Mouse (Mus musculus) heart, postnatal 14 days (tissue): ENCODE results near the gene Smarca4. TPM values are rescaled to one million over a fixed set of nuclear protein-coding genes. Genes with fewer than 3 reads are reported as not detected.
"Not testable (repeated sequence)": the region's sequence is repeated elsewhere in the genome, so short reads cannot be mapped to it uniquely, and the experiment has no call there.

Experiments
- DNase-seq, 2 experiments: peaks; one replicate each; pipeline ENCODE4 v3.0.0; 2021 to 2022
- intact Hi-C: fragments of 180-260 bp; cut with DNase I; formaldehyde crosslinking; loops from one replicate; pipeline ENCODE4 v1.15.1; 2025
- total RNA-seq, 2 experiments: library from RNA; stranded (reverse); gene quantifications; 2 replicates each; pipeline ENCODE4 v1.2.3; 2021

Gene Smarca4
- total RNA-seq, 2 experiments from 2014 or later, result 46.5 to 51.6 TPM

GRCm38 (mm10) chr9:21639031-21639430 is 23.1 kb downstream of the Smarca4 start:
- no peak for DNase-seq
- intact Hi-C loops, result no loop called here

DNA sequence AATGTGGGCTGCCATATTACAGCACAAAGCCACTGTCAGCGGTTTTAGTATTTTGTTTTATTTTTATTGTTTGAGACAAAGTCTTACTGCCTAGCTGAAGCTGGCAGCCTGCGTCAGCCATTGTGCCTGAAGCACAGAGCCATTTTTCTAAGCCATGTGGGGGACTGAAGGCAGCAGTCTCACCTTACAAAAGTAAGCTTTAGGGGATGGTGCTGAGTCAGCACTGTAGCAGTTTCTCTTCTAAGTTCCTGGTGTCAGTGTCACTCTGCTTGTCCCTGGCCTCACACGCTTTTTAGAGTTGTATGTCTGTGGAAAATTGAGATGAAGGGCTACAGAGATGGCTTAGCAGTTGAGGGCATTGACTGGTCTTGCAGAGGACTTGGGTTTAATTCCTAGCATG is 30.4 kb downstream of the Smarca4 start:
- intact Hi-C loops, result no loop called here
- no peak for DNase-seq

DNA sequence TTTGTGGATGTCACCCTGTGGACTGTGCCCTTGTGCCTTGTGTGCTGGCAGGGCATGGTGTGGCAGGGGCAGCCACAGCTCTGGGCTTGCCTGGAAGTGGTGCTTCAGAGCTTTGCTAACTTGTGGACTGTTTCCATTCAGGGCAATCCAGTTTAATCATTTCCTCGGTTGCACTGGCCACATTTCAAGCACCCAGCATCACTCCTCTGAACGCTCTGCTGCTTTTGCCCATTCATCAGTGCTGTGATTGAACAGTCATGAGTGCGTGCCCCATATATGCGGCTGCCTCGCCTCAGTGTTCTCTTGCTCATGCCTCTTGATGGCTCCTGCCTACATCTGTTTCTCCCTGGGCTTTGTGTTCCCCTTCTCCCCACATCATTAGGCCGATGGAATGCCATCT is 31.8 kb downstream of the Smarca4 start:
- intact Hi-C loops, result no loop called here
- no peak for DNase-seq

DNA sequence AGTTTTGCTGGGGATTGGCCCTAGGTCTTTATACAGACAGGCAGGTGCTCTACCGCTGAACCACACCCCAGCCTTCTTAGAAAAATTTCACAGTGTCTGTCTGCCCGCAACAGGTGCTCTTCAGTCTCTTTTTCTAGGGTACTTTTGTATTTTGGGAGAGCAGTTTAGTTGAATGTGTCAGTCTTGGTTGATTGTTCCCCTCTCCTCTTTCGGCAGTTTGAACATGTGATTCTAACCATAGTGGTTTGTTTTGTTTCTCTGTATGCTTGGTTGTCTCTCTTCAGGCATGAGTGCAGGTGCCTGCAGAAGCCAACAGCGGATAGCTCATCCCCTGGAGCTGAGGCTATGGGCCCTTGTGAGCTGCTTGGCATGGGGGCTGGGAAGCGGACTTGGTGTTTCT is 36.3 kb downstream of the Smarca4 start:
- intact Hi-C loops, result no loop called here
- DNase-seq, result no peak

DNA sequence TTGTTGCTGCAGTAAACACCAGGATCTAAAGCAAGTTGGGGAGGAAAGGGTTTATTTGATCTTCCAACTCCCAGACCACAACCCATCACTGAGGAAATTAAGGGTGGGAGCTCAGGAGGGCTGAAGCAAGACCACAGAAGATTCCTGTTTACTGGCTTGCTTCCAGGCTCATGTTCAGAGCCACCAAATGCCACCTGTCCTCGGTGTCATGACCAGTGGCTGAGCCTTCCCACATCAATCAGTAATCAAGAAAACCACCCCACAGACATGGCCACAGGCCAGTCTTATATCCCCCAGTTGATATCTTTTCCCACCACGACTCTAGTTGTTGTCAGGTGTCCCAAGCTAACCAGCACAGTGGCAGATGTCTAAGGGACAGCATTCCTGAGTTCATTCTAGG is 37.3 kb downstream of the Smarca4 start:
- intact Hi-C loops, result no loop called here
- no peak for DNase-seq

DNA sequence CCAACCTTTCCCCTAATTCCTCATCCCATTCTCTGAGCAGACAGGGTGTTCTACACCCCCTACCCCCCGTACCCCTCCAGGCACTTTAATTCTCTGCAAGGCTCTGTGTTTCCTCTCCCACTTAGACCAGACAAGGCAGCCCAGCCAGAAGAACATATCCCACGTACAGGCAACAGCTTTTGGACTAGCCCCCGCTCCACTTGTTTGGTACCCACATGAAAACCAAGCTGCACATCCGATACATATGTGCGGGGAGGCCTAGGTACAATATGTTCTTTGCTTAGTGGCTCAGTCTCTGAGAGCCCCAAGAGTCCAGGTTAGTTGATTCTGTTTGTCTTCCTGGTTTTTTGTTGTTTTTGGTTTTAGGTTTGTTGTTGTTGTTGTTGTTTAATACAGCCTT is 46.1 kb downstream of the Smarca4 start:
- no peak for DNase-seq
- intact Hi-C loops, result no loop called here

GRCm38 (mm10) chr9:21668946-21669345 is 53.0 kb downstream of the Smarca4 start:
- DNase-seq, result peak; percentile 5 to 14
- intact Hi-C loops, result no loop called here

- no peak for DNase-seq
- intact Hi-C loops, result no loop called here
These were observed 54.4 kb downstream of the Smarca4 start for GRCm38 (mm10) chr9:21670354-21670753.

- DNase-seq, result no peak
- intact Hi-C loops, result no loop called here
These were observed 55.8 kb downstream of the Smarca4 start for GRCm38 (mm10) chr9:21671753-21672152.

- intact Hi-C loops, result no loop called here
- no peak for DNase-seq
These were observed 61.7 kb downstream of the Smarca4 start for GRCm38 (mm10) chr9:21677706-21678105.

GRCm38 (mm10) chr9:21680448-21680847 is 64.5 kb downstream of the Smarca4 start:
- no peak for DNase-seq
- intact Hi-C loops, result no loop called here

DNA sequence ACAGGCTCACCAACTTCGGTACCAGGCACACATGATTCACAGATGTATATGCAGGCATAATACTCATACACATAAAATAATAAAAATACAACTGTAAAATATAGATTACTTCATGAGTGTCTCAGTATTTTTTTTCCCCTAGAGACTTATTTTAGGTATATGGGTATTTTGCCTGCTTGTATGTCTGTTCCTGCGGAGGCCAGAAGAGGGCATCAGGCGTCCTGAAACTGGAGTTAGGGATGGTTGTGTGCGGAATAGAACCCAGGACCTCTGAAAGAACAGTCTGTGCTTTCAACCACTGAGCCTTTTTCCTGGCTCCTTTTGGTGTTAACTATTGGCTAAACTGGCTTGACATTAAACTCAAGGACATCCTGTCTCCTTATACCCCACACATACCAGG is 66.9 kb downstream of the Smarca4 start:
- intact Hi-C loops, result no loop called here
- no peak for DNase-seq

GRCm38 (mm10) chr9:21683897-21684296 is 67.9 kb downstream of the Smarca4 start:
- DNase-seq, result no peak
- intact Hi-C loops, result no loop called here

DNA sequence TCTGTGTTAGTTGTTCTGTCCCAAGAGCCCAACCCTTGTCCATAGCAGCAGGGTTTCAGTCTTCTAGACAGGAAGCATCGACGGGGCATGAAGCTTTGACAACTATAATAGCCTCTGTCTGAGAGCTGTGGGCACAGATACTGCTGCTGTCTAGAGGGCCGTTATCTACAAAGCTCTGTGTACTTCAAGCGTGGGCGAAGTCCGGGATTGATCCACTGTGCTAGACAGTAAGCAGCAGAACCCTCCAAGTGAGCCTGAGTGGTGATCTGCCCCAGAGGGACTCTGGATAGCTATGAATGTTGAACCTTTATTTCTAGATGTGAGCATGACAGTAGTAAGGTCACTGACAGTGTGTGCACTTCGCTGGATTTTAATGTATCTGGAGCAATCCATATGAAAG is 72.6 kb downstream of the Smarca4 start:
- intact Hi-C loops, result loop anchor here (5.0 kb wide), 1 partner anchor 184 kb away; no protein-coding TSS in a partner anchor
- no peak for DNase-seq

DNA sequence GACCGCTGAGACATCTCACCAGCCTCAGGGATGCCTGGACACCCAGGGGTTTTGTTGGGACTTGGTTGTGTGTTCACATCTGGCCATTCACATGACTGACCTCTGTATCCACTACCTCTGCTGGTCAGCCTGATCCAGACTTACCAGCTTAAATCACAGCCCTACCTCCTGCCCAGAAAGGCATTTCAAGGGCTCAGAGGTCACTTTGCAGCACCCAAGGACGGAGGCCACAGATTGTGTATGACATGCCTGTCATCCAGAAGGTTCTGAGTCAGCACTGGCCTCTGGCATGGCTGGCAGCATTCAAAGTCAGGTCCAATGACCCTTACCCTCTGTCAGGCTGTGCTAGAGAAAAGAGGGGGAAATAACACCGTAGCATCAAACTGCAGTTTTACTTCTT is 74.1 kb downstream of the Smarca4 start:
- no peak for DNase-seq
- intact Hi-C loops, result loop anchor here (1.0 kb wide), 1 partner anchor 8 kb away; no protein-coding TSS in a partner anchor

- intact Hi-C loops, result no loop called here
- peak; percentile 29 to 51 for DNase-seq
These were observed 75.9 kb downstream of the Smarca4 start for GRCm38 (mm10) chr9:21691862-21692261.

- DNase-seq, result no peak
- intact Hi-C loops, result no loop called here
These were observed 76.5 kb downstream of the Smarca4 start for GRCm38 (mm10) chr9:21692491-21692890.

GRCm38 (mm10) chr9:21694071-21694470 is 78.1 kb downstream of the Smarca4 start:
- intact Hi-C loops, result no loop called here
- DNase-seq, result no peak

- intact Hi-C loops, result loop anchor here (5.0 kb wide), 1 partner anchor 57 kb away; no protein-coding TSS in a partner anchor
- no peak for DNase-seq
These were observed 79.3 kb downstream of the Smarca4 start for GRCm38 (mm10) chr9:21695229-21695792.

DNA sequence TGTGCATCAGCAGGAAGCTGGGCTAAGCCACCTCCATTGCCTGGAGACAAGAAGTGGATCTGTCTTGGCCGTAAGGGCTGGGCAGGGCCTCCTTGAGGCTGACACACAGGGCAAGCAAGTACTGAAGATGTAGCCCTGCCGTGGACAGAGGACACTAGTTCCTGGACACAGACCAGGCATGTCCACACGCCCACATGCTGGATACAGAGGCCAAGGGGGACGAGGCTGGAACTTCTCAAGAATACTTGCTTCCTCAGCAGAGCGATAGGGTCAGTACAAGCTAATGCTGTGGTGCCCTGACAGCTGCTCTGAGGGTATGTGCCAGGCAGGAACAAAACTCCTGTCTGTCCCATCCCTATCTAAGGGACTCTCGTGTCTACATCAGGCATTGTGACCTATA is 81.2 kb downstream of the Smarca4 start:
- intact Hi-C loops, result loop anchor here (5.0 kb wide), 1 partner anchor 55 kb away; no protein-coding TSS in a partner anchor
- DNase-seq, result no peak

GRCm38 (mm10) chr9:21699280-21699679 is 83.3 kb downstream of the Smarca4 start:
- not testable (repeated sequence) for DNase-seq
- intact Hi-C loops, result loop anchor here (5.0 kb wide), 1 partner anchor 53 kb away; no protein-coding TSS in a partner anchor

- DNase-seq, result no peak
- intact Hi-C loops, result loop anchor here (5.0 kb wide), 1 partner anchor 101 kb away; no protein-coding TSS in a partner anchor
These were observed 85.1 kb downstream of the Smarca4 start for GRCm38 (mm10) chr9:21701091-21701490.

- peak; percentile 25 to 47 for DNase-seq
- intact Hi-C loops, result loop anchor here (5.0 kb wide), 1 partner anchor 99 kb away; no protein-coding TSS in a partner anchor
These were observed 87.5 kb downstream of the Smarca4 start for GRCm38 (mm10) chr9:21703494-21703893.
